Mouse (Mus musculus) retina, postnatal 7 days (tissue): ENCODE measurements around the gene St8sia4.
"Not testable (repeated sequence)": the region's sequence is repeated elsewhere in the genome, so short reads cannot be mapped to it uniquely, and the experiment has no call there.

Source experiments
- DNase-seq: peaks from one replicate; pipeline ENCODE4 v3.0.0-alpha.2; 2012; ENCODE audit warnings: low read depth, low spot score

Gene St8sia4

GRCm38 (mm10) chr1:95596825-95597224, 70.5 kb downstream of the St8sia4 start:
- no peak for DNase-seq

GRCm38 (mm10) chr1:95591101-95591500, 76.3 kb downstream of the St8sia4 start:
- no peak for DNase-seq

- DNase-seq: no peak
These were observed 77.3 kb downstream of the St8sia4 start for GRCm38 (mm10) chr1:95590108-95590507.

GRCm38 (mm10) chr1:95589471-95589870, 77.9 kb downstream of the St8sia4 start:
- DNase-seq: no peak

- DNase-seq: no peak
These were observed 84.1 kb downstream of the St8sia4 start for GRCm38 (mm10) chr1:95583310-95583709.

GRCm38 (mm10) chr1:95582264-95582663, 85.1 kb downstream of the St8sia4 start:
- DNase-seq: no peak

GRCm38 (mm10) chr1:95572619-95573540, 94.5 kb downstream of the St8sia4 start:
- DNase-seq: no peak

- no peak for DNase-seq
These were observed 96.3 kb downstream of the St8sia4 start for GRCm38 (mm10) chr1:95571106-95571505.

GRCm38 (mm10) chr1:95554556-95554955, 112.8 kb downstream of the St8sia4 start:
- not testable (repeated sequence) for DNase-seq

- no peak for DNase-seq
These were observed 125.9 kb downstream of the St8sia4 start for GRCm38 (mm10) chr1:95541460-95541859.
